Mouse (Mus musculus) lung, postnatal 0 days (tissue): Measurements from ENCODE around the gene Cdkl3.
A peak's percentile ranks its signal among the peaks of the same experiment; 100 is the strongest.

ENCODE experiments used
- CTCF ChIP-seq: IDR thresholded peaks from 2 replicates; pipeline ENCODE4 v1.5.1; 2016; ENCODE audit warnings: antibody characterized with exemption, mild to moderate bottlenecking
- EP300 ChIP-seq: IDR thresholded peaks from 2 replicates; pipeline ENCODE4 v1.6.1; 2016; ENCODE audit warnings: antibody characterized with exemption, mild to moderate bottlenecking, control low read depth

DNA sequence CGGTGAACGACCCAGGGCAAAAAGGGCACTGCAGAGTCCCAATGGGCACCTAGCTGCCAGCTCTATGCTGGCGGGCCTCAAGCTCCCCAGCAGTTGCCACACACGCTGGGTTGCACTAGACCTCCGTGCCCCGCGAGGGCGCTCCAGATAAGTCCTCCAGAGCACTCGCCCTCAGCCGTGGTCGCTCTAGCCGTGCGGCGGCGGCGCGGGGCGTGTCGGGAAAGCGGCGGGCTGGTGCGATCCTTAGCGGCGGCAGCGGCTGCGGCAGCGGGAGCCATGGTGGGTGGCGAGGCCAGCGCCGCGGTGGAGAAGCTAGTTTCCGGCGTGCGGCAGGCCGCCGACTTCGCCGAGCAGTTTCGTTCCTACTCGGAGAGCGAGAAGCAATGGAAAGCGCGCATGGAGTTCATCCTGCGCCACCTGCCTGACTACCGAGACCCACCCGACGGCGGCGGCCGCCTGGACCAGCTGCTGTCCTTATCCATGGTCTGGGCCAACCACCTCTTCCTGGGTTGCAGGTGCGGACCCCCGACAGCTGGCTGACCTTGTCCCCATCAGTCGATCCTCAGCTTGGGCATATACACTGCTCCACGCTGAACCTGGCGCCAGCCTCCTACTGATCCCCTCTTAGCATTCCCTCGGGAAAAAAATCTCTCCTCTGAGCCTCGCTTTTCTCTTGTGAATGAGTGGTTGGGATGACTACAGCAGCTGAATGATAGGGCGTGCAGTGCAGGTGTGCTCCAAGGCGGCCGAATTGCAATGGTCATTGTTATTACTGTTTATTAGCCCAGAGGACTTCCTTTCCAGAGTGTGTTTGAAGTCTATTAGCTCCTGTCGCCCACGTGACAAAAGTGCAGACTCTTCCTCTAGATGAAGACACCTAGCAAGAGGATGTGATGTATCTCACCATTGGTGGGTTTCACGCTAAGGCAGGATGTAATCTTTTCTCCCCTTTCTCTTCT is 36.3 kb upstream of the Cdkl3 start, which contains the start of gene Cdkn2aipnl:
- TF ChIP-seq CTCF, result peak; percentile 97
- no peak for TF ChIP-seq EP300
